Mouse (Mus musculus) lung, embryonic 14.5 days (tissue): ENCODE measurements around the gene Cd3eap. TPM values are rescaled to one million over a fixed set of nuclear protein-coding genes. Genes with fewer than 3 reads are reported as not detected.

ENCODE experiments used
- ATAC-seq: fragments of 200-750 bp; cut with Nextera tagmentation; 2 replicates; pipeline ENCODE4 v1.8.0; 2017; ENCODE audit warnings: mild to moderate bottlenecking, moderate TSS enrichment, moderate library complexity; ENCODE audit not compliant: insufficient read depth
- DNase-seq: peaks from one replicate; pipeline ENCODE4 v3.0.0-alpha.2; 2015
- H3K27ac ChIP-seq: fragments of 300-500 bp; sonication (generic); 2 replicates; pipeline ENCODE4 v1.5.1; 2014; ENCODE audit warnings: low read depth, mild to moderate bottlenecking, moderate library complexity
- H3K27me3 ChIP-seq: fragments of 300-500 bp; sonication (generic); 2 replicates; pipeline ENCODE4 v1.6.1; 2014; ENCODE audit warnings: low read length, control low read depth; ENCODE audit not compliant: insufficient read depth
- H3K36me3 ChIP-seq: fragments of 300-500 bp; sonication (generic); 2 replicates; pipeline ENCODE4 v1.6.1; 2014; ENCODE audit warnings: control low read depth; ENCODE audit not compliant: insufficient read depth
- H3K4me1 ChIP-seq: fragments of 300-500 bp; sonication (generic); 2 replicates; pipeline ENCODE4 v1.6.1; 2014; ENCODE audit warnings: antibody characterized with exemption, control low read depth; ENCODE audit not compliant: insufficient read depth
- H3K4me2 ChIP-seq: fragments of 300-500 bp; sonication (generic); 2 replicates; pipeline ENCODE4 v1.6.1; 2014; ENCODE audit warnings: mild to moderate bottlenecking
- H3K4me3 ChIP-seq: fragments of 300-500 bp; sonication (generic); 2 replicates; pipeline ENCODE4 v1.5.1; 2014; ENCODE audit warnings: low read depth, low read length
- H3K9ac ChIP-seq: fragments of 300-500 bp; sonication (generic); 2 replicates; pipeline ENCODE4 v1.6.1; 2014
- H3K9me3 ChIP-seq: fragments of 300-500 bp; sonication (generic); 2 replicates; pipeline ENCODE4 v1.6.1; 2016; ENCODE audit warnings: low read depth, low read length, control low read depth
- CTCF ChIP-seq: IDR thresholded peaks from 2 replicates; pipeline ENCODE4 v1.5.1; 2016; ENCODE audit warnings: antibody characterized with exemption, low read depth
- whole genome bisulfite sequencing: fragments of 180-500 bp; shearing (Covaris S2); extraction: QIAGEN DNeasy Blood & Tissue Kit; methylation state at CpG from one replicate; pipeline ENCODE4 v1.1.7; 2014; 5-methylcytosine and 5-hydroxymethylcytosine counted together
- polyA plus RNA-seq: library from polyadenylated mRNA; unstranded; fragments of >200 nt; fragmentation: Nextera tagmentation; extraction: Ambion mirVana; gene quantifications from 2 replicates; pipeline ENCODE4 v1.2.1, GENCODE M21; 2014

Cd3eap gene
- polyA plus RNA-seq, 1 experiment from 2014 or later, result 24.2 TPM

GRCm38 (mm10) chr7:19378049-19378448 is 18.8 kb upstream of the Cd3eap start:
- peaks cover 13% of the 10 kb centered on the region; the same call in 1 of the 2 replicates for H3K36me3 ChIP-seq
- no peaks in the 10 kb centered on the region for H3K9me3 ChIP-seq
- 72% methylated on average over 8 of the region's 8 CpGs for WGBS
- no peak for TF ChIP-seq CTCF
- H3K9ac ChIP-seq, result no peak overlapping the region
- H3K27ac ChIP-seq, result no peak overlapping the region
- no peaks in the 10 kb centered on the region; the same call in 1 of the 2 replicates for H3K4me1 ChIP-seq
- no peaks in the 10 kb centered on the region for H3K27me3 ChIP-seq
- no peak overlapping the region for H3K4me3 ChIP-seq
- H3K4me2 ChIP-seq, result no peak overlapping the region
- no peak for DNase-seq
- no peak for ATAC-seq

- TF ChIP-seq CTCF, result no peak
- Histone ChIP-seq H3K4me2 (no peak overlapping the region), H3K4me1 (no peaks in the 10 kb centered on the region), H3K9me3 (no peaks in the 10 kb centered on the region), H3K27ac (no peak overlapping the region), H3K27me3 (no peaks in the 10 kb centered on the region), H3K36me3 (peaks cover 13% of the 10 kb centered on the region; the same call in 1 of the 2 replicates), H3K4me3 (no peak overlapping the region), H3K9ac (no peak overlapping the region)
- DNase-seq (no peak), ATAC-seq (no peak)
- WGBS, result 65% methylated on average over 4 of the region's 4 CpGs
Measured at GRCm38 (mm10) chr7:19376019-19376418, 16.7 kb upstream of the Cd3eap start.

GRCm38 (mm10) chr7:19375368-19375767 is 16.1 kb upstream of the Cd3eap start:
- H3K27me3 ChIP-seq, result no peaks in the 10 kb centered on the region
- no peak overlapping the region for H3K4me3 ChIP-seq
- DNase-seq (no peak), ATAC-seq (no peak)
- H3K4me2 ChIP-seq, result no peak overlapping the region
- WGBS, result 70% methylated on average over 18 of the region's 18 CpGs
- H3K9me3 ChIP-seq, result no peaks in the 10 kb centered on the region
- no peak overlapping the region for H3K27ac ChIP-seq
- no peak overlapping the region for H3K9ac ChIP-seq
- H3K4me1 ChIP-seq, result no peaks in the 10 kb centered on the region
- H3K36me3 ChIP-seq, result peaks cover 17% of the 10 kb centered on the region; the same call in 1 of the 2 replicates
- TF ChIP-seq CTCF, result no peak

GRCm38 (mm10) chr7:19373367-19373766 is 14.1 kb upstream of the Cd3eap start:
- peaks cover 17% of the 10 kb centered on the region; the same call in 1 of the 2 replicates for H3K36me3 ChIP-seq
- WGBS, result 84% methylated on average over 2 of the region's 2 CpGs
- no peaks in the 10 kb centered on the region for H3K4me1 ChIP-seq
- ATAC-seq (no peak), DNase-seq (no peak)
- TF ChIP-seq CTCF, result no peak
- no peak overlapping the region for H3K9ac ChIP-seq
- no peak overlapping the region for H3K4me2 ChIP-seq
- no peaks in the 10 kb centered on the region for H3K27me3 ChIP-seq
- no peak overlapping the region for H3K27ac ChIP-seq
- H3K9me3 ChIP-seq, result no peaks in the 10 kb centered on the region
- H3K4me3 ChIP-seq, result no peak overlapping the region

- H3K4me1 ChIP-seq, result no peaks in the 10 kb centered on the region
- peak; percentile 91 for TF ChIP-seq CTCF
- no peak overlapping the region; the same call in 1 of the 2 replicates for H3K9ac ChIP-seq
- peak; percentile 76 for DNase-seq
- H3K4me2 ChIP-seq, result peak overlapping the region; percentile 62
- no peaks in the 10 kb centered on the region for H3K9me3 ChIP-seq
- no peak overlapping the region for H3K27ac ChIP-seq
- peak overlapping the region; percentile 25 for H3K4me3 ChIP-seq
- WGBS, result 10% methylated on average over 46 of the region's 46 CpGs
- 0 out of 2 replicates have a peak, but pooled peaks cover 4% of the 10 kb centered on the region for H3K36me3 ChIP-seq
- H3K27me3 ChIP-seq, result no peaks in the 10 kb centered on the region
- peak; percentile 66 for ATAC-seq
Measured at GRCm38 (mm10) chr7:19369823-19370425, 10.6 kb upstream of the Cd3eap start.

GRCm38 (mm10) chr7:19368380-19368779 is 9.1 kb upstream of the Cd3eap start:
- Histone ChIP-seq H3K27me3 (no peaks in the 10 kb centered on the region), H3K36me3 (0 out of 2 replicates have a peak, but pooled peaks cover 4% of the 10 kb centered on the region), H3K4me1 (no peaks in the 10 kb centered on the region), H3K9ac (no peak overlapping the region), H3K4me2 (no peak overlapping the region), H3K9me3 (no peaks in the 10 kb centered on the region), H3K4me3 (no peak overlapping the region), H3K27ac (no peak overlapping the region)
- DNase-seq, result peak; percentile 77
- no peak for ATAC-seq
- TF ChIP-seq CTCF, result no peak
- WGBS, result 15% methylated on average over 16 of the region's 16 CpGs

- Histone ChIP-seq H3K4me2 (no peak overlapping the region), H3K27ac (no peak overlapping the region), H3K4me3 (no peak overlapping the region), H3K4me1 (peaks cover 8% of the 10 kb centered on the region; the same call in 1 of the 2 replicates), H3K36me3 (no peaks in the 10 kb centered on the region), H3K27me3 (no peaks in the 10 kb centered on the region), H3K9ac (no peak overlapping the region), H3K9me3 (no peaks in the 10 kb centered on the region)
- 75% methylated on average over 4 of the region's 4 CpGs for WGBS
- ATAC-seq, result no peak
- no peak for TF ChIP-seq CTCF
- no peak for DNase-seq
Measured at GRCm38 (mm10) chr7:19365376-19365775, 6.1 kb upstream of the Cd3eap start.
